Mouse (Mus musculus) CH12.LX (cell line): ENCODE results near the gene Hist1h2an.

Source experiments
- CHD1 ChIP-seq: IDR thresholded peaks from 2 replicates; pipeline ENCODE4 v1.6.1; 2012; ENCODE audit warnings: low read depth, low read length, improper control_type of control experiment, inconsistent platforms
- CTCF ChIP-seq, 2 experiments: IDR thresholded peaks in 1 of 2; conservative IDR thresholded peaks in 1 of 2; 2 replicates each; pipeline ENCODE4 v1.5.1; 2011 to 2012; ENCODE audit warnings: low read depth in 2 of 2, low read length in 2 of 2, improper control_type of control experiment in 1 of 2, inconsistent platforms in 1 of 2, mild to moderate bottlenecking in 1 of 2, moderate library complexity in 1 of 2
- EP300 ChIP-seq: IDR thresholded peaks from 2 replicates; pipeline ENCODE4 v1.6.1; 2011; ENCODE audit warnings: low read length, improper control_type of control experiment
- JUND ChIP-seq: conservative IDR thresholded peaks from 2 replicates; pipeline ENCODE4 v1.6.1; 2011; ENCODE audit warnings: low read depth, low read length, improper control_type of control experiment
- MAFK ChIP-seq: IDR thresholded peaks from 2 replicates; pipeline ENCODE4 v1.6.1; 2011; ENCODE audit warnings: low read length, improper control_type of control experiment; ENCODE audit not compliant: insufficient replicate concordance
- MAX ChIP-seq: IDR thresholded peaks from 2 replicates; pipeline ENCODE4 v1.6.1; 2011; ENCODE audit warnings: low read length, improper control_type of control experiment
- NELFE ChIP-seq: IDR thresholded peaks from 2 replicates; pipeline ENCODE4 v1.6.1; 2011; ENCODE audit warnings: low read depth, low read length, improper control_type of control experiment
- POLR2A ChIP-seq: IDR thresholded peaks from 2 replicates; pipeline ENCODE4 v1.6.1; 2011; ENCODE audit warnings: low read depth, mild to moderate bottlenecking, improper control_type of control experiment, low read length
- RCOR1 ChIP-seq: conservative IDR thresholded peaks from 2 replicates; pipeline ENCODE4 v1.6.1; 2012; ENCODE audit warnings: low read depth, mild to moderate bottlenecking, inconsistent platforms, low read length, improper control_type of control experiment
- UBTF ChIP-seq: IDR thresholded peaks from 2 replicates; pipeline ENCODE4 v1.6.1; 2012; ENCODE audit warnings: low read depth, mild to moderate bottlenecking, inconsistent platforms, low read length, improper control_type of control experiment, moderate library complexity
- USF1 ChIP-seq: IDR thresholded peaks from 2 replicates; pipeline ENCODE4 v1.6.1; 2014; ENCODE audit warnings: low read depth, mild to moderate bottlenecking, inconsistent platforms, low read length, improper control_type of control experiment
- ZC3H11A ChIP-seq: IDR thresholded peaks from 2 replicates; pipeline ENCODE4 v1.6.1; 2012; ENCODE audit warnings: low read depth, mild to moderate bottlenecking, inconsistent platforms, low read length, improper control_type of control experiment

- no peak for TF ChIP-seq MAFK
- TF ChIP-seq EP300, result no peak
- TF ChIP-seq USF1, result no peak
- no peak for TF ChIP-seq CHD1
- no peak for TF ChIP-seq JUND
- TF ChIP-seq CTCF (conservative IDR thresholded peaks at IDR 0.05 in 1 of 2, IDR thresholded peaks at IDR 0.05 in 1 of 2; ENCODE audit: low read depth in 2 of 2, low read length in 2 of 2), result no peak
- TF ChIP-seq NELFE, result no peak
- no peak for TF ChIP-seq ZC3H11A
- TF ChIP-seq UBTF, result no peak
- TF ChIP-seq MAX, result no peak
- no peak for TF ChIP-seq POLR2A
- no peak for TF ChIP-seq RCOR1
Observed at GRCm38 (mm10) chr13:21745006-21745405, 42.0 kb downstream of the Hist1h2an start.
